Mouse (Mus musculus): ENCODE data around the gene Ess2.

DNA sequence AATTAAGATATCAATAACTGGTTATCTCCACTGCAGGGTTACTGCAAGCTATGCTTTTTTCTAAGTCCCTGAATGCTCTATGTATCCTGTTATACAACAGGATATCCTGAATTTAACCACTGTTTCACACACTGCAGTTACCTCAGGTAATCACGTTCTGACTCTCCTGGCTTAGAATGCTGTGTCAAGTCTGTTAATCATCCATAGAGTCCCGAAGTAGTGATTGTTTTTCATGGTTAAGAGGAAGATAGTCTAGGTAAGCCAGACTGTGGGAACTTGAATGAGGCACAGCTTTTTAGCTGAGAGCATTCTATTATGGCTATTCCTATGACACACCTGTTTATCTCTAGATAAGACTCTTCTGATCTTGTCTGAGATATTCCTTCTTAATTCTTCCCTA, 45.9 kb downstream of the Ess2 start:
- TF ChIP-seq CTCF (IDR thresholded peaks at IDR 0.05; ENCODE audit: insufficient read depth, low read depth, low read length), result no peak
- no peak for TF ChIP-seq POLR2A (IDR thresholded peaks at IDR 0.05; ENCODE audit: insufficient read depth, low read depth, low read length)

Measured in olfactory bulb, adult 2 months (tissue).